Mouse (Mus musculus): ENCODE results near the gene Nup210l. TPM values are rescaled to one million over a fixed set of nuclear protein-coding genes. Genes with fewer than 3 reads are reported as not detected.

The Nup210l gene
- polyA plus RNA-seq, 1 experiment from 2014 or later: 0.10 TPM

DNA sequence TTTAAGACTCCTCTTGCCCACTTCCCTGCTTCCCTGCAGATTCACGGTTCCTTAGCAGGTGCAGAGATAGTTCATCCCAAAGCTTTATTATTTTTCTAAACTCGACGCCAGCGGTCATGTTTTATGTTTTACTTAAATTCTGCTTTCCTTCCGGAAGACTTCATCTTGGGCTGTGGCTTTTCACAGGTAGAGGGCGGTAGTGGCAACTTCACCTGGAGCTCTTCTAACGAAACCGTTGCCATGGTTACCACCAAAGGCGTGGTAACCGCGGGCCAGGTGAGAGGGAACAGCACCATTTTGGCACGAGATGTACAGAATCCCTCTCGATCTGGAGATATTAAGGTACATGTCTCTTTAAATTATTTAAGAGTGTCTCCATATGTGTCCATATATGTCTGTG is 32.7 kb downstream of the Nup210l start:
- Histone ChIP-seq H3K27ac (ENCODE audit: low read length) (no peak overlapping the region), H3K36me3 (ENCODE audit: insufficient read depth, low read length) (no peaks in the 10 kb centered on the region), H3K4me3 (ENCODE audit: low read depth, low read length) (no peak overlapping the region), H3K4me2 (replicated peaks; ENCODE audit: low read depth, low read length) (no peak overlapping the region), H3K4me1 (ENCODE audit: insufficient read depth, low read depth, low read length) (peaks cover 5% of the 10 kb centered on the region; the same call in 1 of the 2 replicates), H3K9me3 (ENCODE audit: low read length) (no peaks in the 10 kb centered on the region), H3K27me3 (replicated peaks; ENCODE audit: insufficient read depth, low read length) (no peaks in the 10 kb centered on the region), H3K9ac (replicated peaks; ENCODE audit: low read depth) (no peak overlapping the region)
- DNase-seq (ENCODE audit: low spot score) (peak; percentile 78), ATAC-seq (peak; percentile 25; the same call in 1 of the 2 replicates)
- TF ChIP-seq CTCF (IDR thresholded peaks at IDR 0.05) (peak; percentile 63), EP300 (IDR thresholded peaks at IDR 0.05) (no peak)
- 33% methylated on average over 13 of the region's 13 CpGs for WGBS

DNA sequence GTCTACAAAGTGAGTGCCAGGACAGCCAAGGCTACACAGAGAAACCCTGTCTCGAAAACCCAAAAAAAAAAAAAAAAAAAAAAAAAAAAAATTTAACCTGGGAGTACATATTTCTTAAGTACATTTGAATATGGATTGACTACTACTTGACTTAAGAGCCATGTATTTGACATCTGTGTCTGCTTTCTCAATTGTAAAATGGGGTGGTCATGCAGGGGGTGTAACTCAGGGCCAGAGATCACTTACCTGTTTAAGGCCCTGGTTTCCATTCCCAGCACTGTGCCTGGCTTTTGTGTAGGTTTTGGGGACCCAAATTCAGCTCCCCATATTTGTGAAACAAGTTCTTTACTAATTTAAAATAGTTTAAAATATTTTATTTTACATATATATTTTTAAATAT is 33.7 kb downstream of the Nup210l start:
- Histone ChIP-seq H3K4me2 (replicated peaks; ENCODE audit: low read depth, low read length) (no peak overlapping the region), H3K4me1 (ENCODE audit: insufficient read depth, low read depth, low read length) (peaks cover 5% of the 10 kb centered on the region; the same call in 1 of the 2 replicates), H3K27me3 (replicated peaks; ENCODE audit: insufficient read depth, low read length) (no peaks in the 10 kb centered on the region), H3K9me3 (ENCODE audit: low read length) (no peaks in the 10 kb centered on the region), H3K4me3 (ENCODE audit: low read depth, low read length) (no peak overlapping the region), H3K36me3 (ENCODE audit: insufficient read depth, low read length) (no peaks in the 10 kb centered on the region), H3K9ac (replicated peaks; ENCODE audit: low read depth) (no peak overlapping the region), H3K27ac (ENCODE audit: low read length) (no peak overlapping the region)
- no peak for TF ChIP-seq EP300 (IDR thresholded peaks at IDR 0.05)
- no peak for TF ChIP-seq CTCF (IDR thresholded peaks at IDR 0.05)
- WGBS: 83% methylated on average over 1 of the region's 1 CpGs
- ATAC-seq: no peak
- DNase-seq (ENCODE audit: low spot score): no peak

DNA sequence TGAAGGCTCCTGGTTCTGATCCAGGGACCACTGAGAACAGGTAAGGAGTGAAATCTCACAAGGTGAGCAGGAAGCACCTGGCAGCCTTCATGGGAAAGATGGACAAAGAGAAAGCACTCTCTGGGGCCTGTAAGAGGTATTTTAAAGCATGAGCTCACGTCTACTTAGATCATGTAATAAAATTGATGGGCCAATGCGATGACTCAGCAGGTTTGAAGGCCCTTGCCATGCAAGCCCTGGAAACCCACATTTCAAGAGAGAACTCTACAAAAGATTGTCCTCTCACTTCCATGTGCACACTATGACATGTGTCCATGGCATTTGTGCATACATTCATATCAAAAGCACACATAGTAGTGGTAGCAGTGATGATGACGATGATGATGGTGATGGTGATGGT is 36.0 kb downstream of the Nup210l start:
- Histone ChIP-seq H3K4me3 (ENCODE audit: low read depth, low read length) (no peak overlapping the region), H3K36me3 (ENCODE audit: insufficient read depth, low read length) (no peaks in the 10 kb centered on the region), H3K4me1 (ENCODE audit: insufficient read depth, low read depth, low read length) (peaks cover 2% of the 10 kb centered on the region; the same call in 1 of the 2 replicates), H3K27ac (ENCODE audit: low read length) (no peak overlapping the region), H3K27me3 (replicated peaks; ENCODE audit: insufficient read depth, low read length) (no peaks in the 10 kb centered on the region), H3K9ac (replicated peaks; ENCODE audit: low read depth) (no peak overlapping the region), H3K4me2 (replicated peaks; ENCODE audit: low read depth, low read length) (no peak overlapping the region), H3K9me3 (ENCODE audit: low read length) (no peaks in the 10 kb centered on the region)
- no peak for DNase-seq (ENCODE audit: low spot score)
- 80% methylated on average over 3 of the region's 3 CpGs for WGBS
- no peak for TF ChIP-seq CTCF (IDR thresholded peaks at IDR 0.05)
- TF ChIP-seq EP300 (IDR thresholded peaks at IDR 0.05): no peak
- no peak for ATAC-seq

DNA sequence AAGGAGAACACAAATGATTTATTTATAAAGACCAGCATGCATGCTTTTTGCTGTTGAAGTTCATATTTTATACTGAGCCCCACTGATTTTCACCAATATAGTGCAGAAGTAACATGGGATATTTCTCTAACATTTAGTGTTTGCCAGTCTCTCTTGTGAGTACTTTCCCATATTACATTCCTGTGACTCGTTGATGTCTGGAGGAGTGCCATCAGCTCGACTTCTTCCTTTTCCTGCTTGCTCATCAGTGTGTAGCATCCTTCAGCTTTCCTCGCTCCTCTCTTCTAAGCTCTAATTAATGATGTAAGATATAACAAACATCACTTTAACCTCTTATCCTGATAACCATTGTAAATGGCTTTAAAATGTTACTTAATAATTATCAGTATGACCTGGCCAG is 41.5 kb downstream of the Nup210l start:
- Histone ChIP-seq H3K27ac (ENCODE audit: low read length) (no peak overlapping the region), H3K4me1 (ENCODE audit: insufficient read depth, low read depth, low read length) (no peaks in the 10 kb centered on the region), H3K4me2 (replicated peaks; ENCODE audit: low read depth, low read length) (no peak overlapping the region), H3K27me3 (replicated peaks; ENCODE audit: insufficient read depth, low read length) (no peaks in the 10 kb centered on the region), H3K4me3 (ENCODE audit: low read depth, low read length) (no peak overlapping the region), H3K9ac (replicated peaks; ENCODE audit: low read depth) (no peak overlapping the region), H3K36me3 (ENCODE audit: insufficient read depth, low read length) (no peaks in the 10 kb centered on the region), H3K9me3 (ENCODE audit: low read length) (no peaks in the 10 kb centered on the region)
- ATAC-seq (no peak), DNase-seq (ENCODE audit: low spot score) (no peak)
- 47% methylated on average over 3 of the region's 3 CpGs for WGBS
- TF ChIP-seq EP300 (IDR thresholded peaks at IDR 0.05) (no peak), CTCF (IDR thresholded peaks at IDR 0.05) (no peak)

DNA sequence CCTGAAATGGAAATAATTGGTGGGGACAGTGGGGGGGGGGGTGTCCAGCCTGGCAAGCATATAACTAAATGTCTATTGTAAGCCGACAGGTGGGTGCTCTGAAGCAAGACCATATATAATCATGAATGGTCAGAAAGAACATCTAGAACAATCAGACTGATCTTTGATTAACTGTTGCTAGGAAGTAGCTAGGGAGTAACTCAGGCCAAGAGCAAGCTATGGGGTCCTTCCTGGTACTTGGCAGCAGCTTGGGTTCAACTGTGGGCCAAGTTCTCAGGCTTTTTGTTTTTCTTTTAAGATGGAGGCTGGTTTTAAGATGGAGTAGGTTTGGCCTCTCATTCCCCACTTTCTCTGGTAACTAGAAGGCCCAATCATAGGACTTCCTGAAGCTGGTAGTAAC is 42.7 kb downstream of the Nup210l start:
- ATAC-seq (no peak), DNase-seq (ENCODE audit: low spot score) (no peak)
- Histone ChIP-seq H3K27ac (ENCODE audit: low read length) (no peak overlapping the region), H3K36me3 (ENCODE audit: insufficient read depth, low read length) (no peaks in the 10 kb centered on the region), H3K4me1 (ENCODE audit: insufficient read depth, low read depth, low read length) (no peaks in the 10 kb centered on the region), H3K9me3 (ENCODE audit: low read length) (no peaks in the 10 kb centered on the region), H3K4me3 (ENCODE audit: low read depth, low read length) (no peak overlapping the region), H3K27me3 (replicated peaks; ENCODE audit: insufficient read depth, low read length) (no peaks in the 10 kb centered on the region), H3K9ac (replicated peaks; ENCODE audit: low read depth) (no peak overlapping the region), H3K4me2 (replicated peaks; ENCODE audit: low read depth, low read length) (no peak overlapping the region)
- no peak for TF ChIP-seq EP300 (IDR thresholded peaks at IDR 0.05)
- TF ChIP-seq CTCF (IDR thresholded peaks at IDR 0.05): no peak
- 84% methylated on average over 1 of the region's 1 CpGs for WGBS

DNA sequence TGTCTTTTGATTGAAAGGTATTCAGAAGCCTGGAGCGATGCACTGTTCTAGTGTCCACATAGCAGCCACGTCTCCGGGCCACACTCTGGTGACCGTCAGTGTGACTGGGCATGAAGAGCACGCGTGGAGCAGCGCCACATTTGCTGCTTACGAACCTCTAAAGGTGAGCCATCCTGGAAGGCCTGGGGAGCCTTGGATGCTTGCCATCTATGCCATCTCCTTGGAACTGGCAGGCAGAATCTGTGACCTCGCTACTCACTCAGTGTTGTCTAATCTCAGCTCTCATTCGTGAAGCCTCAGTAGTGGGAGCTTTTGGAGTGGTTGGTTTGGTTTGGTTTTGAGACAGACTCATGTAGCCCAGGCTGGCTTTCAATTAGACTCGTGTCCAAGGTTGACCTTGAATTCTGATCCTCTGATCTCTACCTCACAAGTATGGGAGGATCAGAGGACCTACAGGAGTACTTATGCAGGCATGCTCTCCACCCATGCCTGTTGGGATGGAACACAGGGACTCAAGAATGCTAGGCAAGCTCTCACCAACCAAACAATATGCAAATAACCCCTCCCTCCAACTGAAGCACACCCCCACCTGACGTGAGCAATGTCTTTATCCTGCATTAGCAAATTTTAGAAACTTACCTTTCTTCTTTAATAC is 47.3 kb downstream of the Nup210l start:
- H3K9me3 ChIP-seq (ENCODE audit: low read length): no peaks in the 10 kb centered on the region
- DNase-seq (ENCODE audit: low spot score): no peak
- WGBS: 87% methylated on average over 12 of the region's 12 CpGs
- H3K36me3 ChIP-seq (ENCODE audit: insufficient read depth, low read length): no peaks in the 10 kb centered on the region
- no peak for ATAC-seq
- H3K27me3 ChIP-seq (replicated peaks; ENCODE audit: insufficient read depth, low read length): no peaks in the 10 kb centered on the region
- H3K4me1 ChIP-seq (ENCODE audit: insufficient read depth, low read depth, low read length): no peaks in the 10 kb centered on the region
- TF ChIP-seq CTCF (IDR thresholded peaks at IDR 0.05) (no peak), EP300 (IDR thresholded peaks at IDR 0.05) (no peak)
- no peak overlapping the region for H3K9ac ChIP-seq (replicated peaks; ENCODE audit: low read depth)
- H3K4me2 ChIP-seq (replicated peaks; ENCODE audit: low read depth, low read length): no peak overlapping the region
- H3K4me3 ChIP-seq (ENCODE audit: low read depth, low read length): no peak overlapping the region
- no peak overlapping the region for H3K27ac ChIP-seq (ENCODE audit: low read length)
